Mouse (Mus musculus) CH12.LX (cell line): ENCODE data around the gene Chst5.

ENCODE experiments used
- CTCF ChIP-seq, 2 experiments: IDR thresholded peaks in 1 of 2; conservative IDR thresholded peaks in 1 of 2; 2 replicates each; pipeline ENCODE4 v1.5.1; 2011 to 2012; ENCODE audit warnings: low read depth in 2 of 2, low read length in 2 of 2, improper control_type of control experiment in 1 of 2, inconsistent platforms in 1 of 2, mild to moderate bottlenecking in 1 of 2, moderate library complexity in 1 of 2
- ETS1 ChIP-seq: conservative IDR thresholded peaks from 2 replicates; pipeline ENCODE4 v1.6.1; 2012; ENCODE audit warnings: low read depth, mild to moderate bottlenecking, inconsistent platforms, low read length, improper control_type of control experiment, moderate library complexity
- POLR2A ChIP-seq: IDR thresholded peaks from 2 replicates; pipeline ENCODE4 v1.6.1; 2011; ENCODE audit warnings: low read depth, mild to moderate bottlenecking, improper control_type of control experiment, low read length

DNA sequence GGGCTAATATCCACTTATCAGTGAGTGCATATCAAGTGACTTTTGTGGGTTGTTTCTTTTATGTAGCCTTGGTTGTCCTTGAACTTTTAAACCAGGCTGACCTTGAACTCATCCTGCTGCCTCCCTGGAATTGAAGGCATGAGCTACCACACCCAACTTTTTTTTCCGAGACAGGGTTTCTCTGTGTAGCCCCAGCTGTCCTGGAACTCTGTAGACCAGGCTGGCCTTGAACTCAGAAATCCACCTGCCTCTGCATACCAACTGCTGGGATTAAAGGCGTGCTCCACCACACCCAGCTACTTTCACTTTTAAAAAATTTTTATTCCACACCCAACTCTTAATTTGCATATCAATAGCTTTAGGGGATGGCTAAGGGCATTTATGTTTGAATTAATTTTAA lies 33.3 kb upstream of the Chst5 start:
- TF ChIP-seq CTCF (conservative IDR thresholded peaks at IDR 0.05 in 1 of 2, IDR thresholded peaks at IDR 0.05 in 1 of 2; ENCODE audit: low read depth in 2 of 2, low read length in 2 of 2) (no peak), POLR2A (no peak), ETS1 (no peak)
